Mouse (Mus musculus) neural tube, embryonic 11.5 days (tissue): ENCODE results near the gene Ccdc14. TPM values are rescaled to one million over a fixed set of nuclear protein-coding genes. Genes with fewer than 3 reads are reported as not detected.
A peak's percentile ranks its signal among the peaks of the same experiment; 100 is the strongest.

Experiments
- ATAC-seq: fragments of 200-750 bp; cut with Nextera tagmentation; 2 replicates; pipeline ENCODE4 v1.8.0; 2017; ENCODE audit warnings: moderate number of reproducible peaks, mild to moderate bottlenecking, moderate TSS enrichment, moderate library complexity; ENCODE audit not compliant: insufficient read depth, low FRiP score, low TSS enrichment
- DNase-seq: peaks from one replicate; pipeline ENCODE4 v3.0.0-alpha.2; 2015; ENCODE audit warnings: low spot score
- H3K27ac ChIP-seq: fragments of 300-500 bp; sonication (generic); 2 replicates; pipeline ENCODE4 v1.5.1; 2014; ENCODE audit warnings: low read depth, mild to moderate bottlenecking, low read length
- H3K27me3 ChIP-seq: fragments of 300-500 bp; sonication (generic); 2 replicates; pipeline ENCODE4 v1.6.1; 2014; ENCODE audit warnings: mild to moderate bottlenecking, low read length, mixed read lengths; ENCODE audit not compliant: control insufficient read depth, insufficient read depth
- H3K36me3 ChIP-seq: fragments of 300-500 bp; sonication (generic); 2 replicates; pipeline ENCODE4 v1.6.1; 2014; ENCODE audit warnings: mild to moderate bottlenecking, low read length, moderate library complexity, mixed read lengths; ENCODE audit not compliant: control insufficient read depth, insufficient read depth
- H3K4me1 ChIP-seq: fragments of 300-500 bp; sonication (generic); 2 replicates; pipeline ENCODE4 v1.6.1; 2014; ENCODE audit warnings: low read length, mixed read lengths; ENCODE audit not compliant: control insufficient read depth, insufficient read depth
- H3K4me2 ChIP-seq: fragments of 300-500 bp; sonication (generic); 2 replicates; pipeline ENCODE4 v1.6.1; 2014; ENCODE audit warnings: low read depth, mild to moderate bottlenecking, moderate library complexity
- H3K4me3 ChIP-seq: fragments of 300-500 bp; sonication (generic); 2 replicates; pipeline ENCODE4 v1.5.1; 2014; ENCODE audit warnings: low read depth, low read length
- H3K9ac ChIP-seq: fragments of 300-500 bp; sonication (generic); 2 replicates; pipeline ENCODE4 v1.6.1; 2014; ENCODE audit warnings: mild to moderate bottlenecking, low read length
- H3K9me3 ChIP-seq: fragments of 300-500 bp; sonication (generic); 2 replicates; pipeline ENCODE4 v1.6.1; 2016; ENCODE audit warnings: low read length; ENCODE audit not compliant: control insufficient read depth
- WGBS: fragments of 180-500 bp; shearing (Covaris S2); extraction: QIAGEN DNeasy Blood & Tissue Kit; methylation state at CpG from one replicate; pipeline ENCODE4 v1.1.7; 2014; 5-methylcytosine and 5-hydroxymethylcytosine counted together
- polyA plus RNA-seq: library from polyadenylated mRNA; unstranded; fragments of >200 nt; fragmentation: Nextera tagmentation; extraction: Ambion mirVana; gene quantifications from 2 replicates; pipeline ENCODE4 v1.2.1, GENCODE M21; 2014

Gene Ccdc14
- polyA plus RNA-seq, 1 experiment from 2014 or later, result 11.8 TPM

DNA sequence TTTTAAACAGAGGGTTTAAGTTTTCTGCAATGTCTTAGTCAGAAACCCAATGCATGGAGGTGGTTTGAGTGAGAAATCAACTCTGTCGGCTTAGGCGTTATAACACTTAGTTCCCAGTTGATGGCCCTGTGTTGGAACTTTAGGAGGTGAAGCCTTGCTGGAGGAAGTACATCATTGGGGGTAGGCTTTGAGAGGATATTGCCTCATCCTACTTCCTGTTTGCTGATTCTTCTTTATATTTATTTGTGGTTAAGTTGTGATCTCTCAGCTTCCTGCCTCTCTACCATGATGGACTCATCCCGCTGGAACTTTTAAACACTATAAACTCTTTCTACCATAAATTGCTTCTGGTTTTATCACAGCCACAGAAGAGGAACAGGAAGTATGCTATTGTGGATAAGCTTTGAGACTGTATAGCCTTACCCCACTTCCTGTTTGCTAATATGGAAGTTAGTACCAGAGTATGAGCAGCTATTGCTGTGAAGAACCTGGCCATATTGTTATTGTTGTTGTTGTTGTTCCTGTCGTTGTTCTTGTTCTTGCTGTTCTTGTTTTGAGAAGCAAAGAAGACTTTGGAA is 48.3 kb downstream of the Ccdc14 start:
- no peak for DNase-seq
- H3K9ac ChIP-seq, result no peak overlapping the region
- H3K27ac ChIP-seq, result no peak overlapping the region
- H3K9me3 ChIP-seq, result no peaks in the 10 kb centered on the region
- 92% methylated on average over 4 of the region's 4 CpGs for WGBS
- H3K4me3 ChIP-seq, result no peak overlapping the region
- ATAC-seq, result no peak
- no peaks in the 10 kb centered on the region for H3K27me3 ChIP-seq
- H3K4me2 ChIP-seq, result no peak overlapping the region
- H3K36me3 ChIP-seq, result no peaks in the 10 kb centered on the region
- no peaks in the 10 kb centered on the region for H3K4me1 ChIP-seq

DNA sequence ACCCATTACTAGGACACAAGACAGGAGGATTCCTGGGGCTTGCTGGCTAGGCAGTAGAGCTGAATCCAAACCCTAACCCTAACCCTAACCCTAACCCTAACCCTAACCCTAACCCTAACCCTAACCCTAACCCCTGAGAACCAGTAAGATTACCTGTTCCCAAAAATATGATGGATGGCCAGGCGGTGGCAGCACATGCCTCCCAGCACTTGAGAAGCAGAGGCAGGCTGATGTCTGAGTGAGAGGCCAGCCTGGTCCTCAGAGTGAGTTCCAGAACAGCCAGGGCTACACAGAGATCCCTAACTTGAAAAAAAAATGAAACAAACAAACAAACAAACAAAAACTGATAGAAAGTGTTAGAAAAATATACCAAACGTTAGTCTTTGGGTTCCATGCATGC is 52.5 kb downstream of the Ccdc14 start:
- Histone ChIP-seq H3K4me2 (no peak overlapping the region), H3K9ac (no peak overlapping the region), H3K27me3 (no peaks in the 10 kb centered on the region), H3K4me1 (0 out of 2 replicates have a peak, but pooled peaks cover under 1% of the 10 kb centered on the region), H3K27ac (no peak overlapping the region), H3K4me3 (no peak overlapping the region), H3K9me3 (no peaks in the 10 kb centered on the region), H3K36me3 (no peaks in the 10 kb centered on the region)
- no peak for ATAC-seq
- 50% methylated on average over 2 of the region's 2 CpGs for WGBS
- DNase-seq, result no peak

- WGBS, result under 1% methylated on average over 44 of the region's 48 CpGs
- Histone ChIP-seq H3K4me1 (peaks cover 12% of the 10 kb centered on the region; the same call in 1 of the 2 replicates), H3K4me2 (peak within 1 kb of the TSS; percentile 81), H3K9ac (peak within 1 kb of the TSS; percentile 56), H3K36me3 (no peaks in the 10 kb centered on the region), H3K27ac (0 out of 2 replicates have a peak within 1 kb of the TSS, but pooled peaks have one; percentile 27), H3K4me3 (peak within 1 kb of the TSS; percentile 36), H3K9me3 (no peaks in the 10 kb centered on the region), H3K27me3 (no peaks in the 10 kb centered on the region)
- DNase-seq, result peak; percentile 85
- peak; percentile 88 for ATAC-seq
These were observed 54.7 kb downstream of the Ccdc14 start, which contains the start of gene Mylk for GRCm38 (mm10) chr16:34745065-34745585. Gene Mylk (plus strand): TSS chr16:34745210.

DNA sequence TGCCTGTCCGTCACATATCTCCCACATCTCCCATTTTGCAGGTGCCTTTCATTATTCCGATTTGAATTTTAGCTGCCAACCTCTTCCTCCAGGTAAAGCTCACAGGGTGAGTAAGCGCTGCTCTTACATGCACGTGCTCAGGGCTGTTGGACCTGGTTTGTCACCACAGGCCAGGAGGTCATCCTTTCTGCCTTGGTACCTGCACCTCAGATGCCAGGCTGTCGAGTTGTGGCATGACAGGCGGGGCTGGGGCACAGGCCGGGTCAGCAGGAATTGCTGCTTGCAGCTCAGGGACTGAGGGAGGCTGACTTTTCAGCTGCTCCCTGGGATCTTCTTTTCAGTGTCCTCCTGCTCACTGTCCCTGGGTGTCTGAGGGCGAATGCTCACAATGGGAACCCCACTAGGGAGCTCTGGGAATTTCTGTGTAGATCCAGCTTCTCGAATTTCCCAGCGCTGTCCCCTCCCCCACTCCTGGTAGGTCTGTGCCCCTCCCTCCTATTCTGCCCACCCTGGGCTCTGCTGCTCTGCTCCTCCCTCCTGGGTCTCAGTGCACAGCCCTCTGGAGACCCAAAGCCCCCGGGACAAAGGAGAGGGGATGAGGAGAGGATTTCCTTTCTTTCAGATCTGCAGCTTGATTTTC is 57.8 kb downstream of the Ccdc14 start:
- Histone ChIP-seq H3K4me3 (no peak overlapping the region), H3K9me3 (no peaks in the 10 kb centered on the region), H3K4me1 (peaks cover 12% of the 10 kb centered on the region; the same call in 1 of the 2 replicates), H3K27me3 (no peaks in the 10 kb centered on the region), H3K9ac (no peak overlapping the region), H3K36me3 (no peaks in the 10 kb centered on the region), H3K27ac (no peak overlapping the region), H3K4me2 (no peak overlapping the region)
- 21% methylated on average over 11 of the region's 11 CpGs for WGBS
- ATAC-seq (no peak), DNase-seq (peak; percentile 15)

DNA sequence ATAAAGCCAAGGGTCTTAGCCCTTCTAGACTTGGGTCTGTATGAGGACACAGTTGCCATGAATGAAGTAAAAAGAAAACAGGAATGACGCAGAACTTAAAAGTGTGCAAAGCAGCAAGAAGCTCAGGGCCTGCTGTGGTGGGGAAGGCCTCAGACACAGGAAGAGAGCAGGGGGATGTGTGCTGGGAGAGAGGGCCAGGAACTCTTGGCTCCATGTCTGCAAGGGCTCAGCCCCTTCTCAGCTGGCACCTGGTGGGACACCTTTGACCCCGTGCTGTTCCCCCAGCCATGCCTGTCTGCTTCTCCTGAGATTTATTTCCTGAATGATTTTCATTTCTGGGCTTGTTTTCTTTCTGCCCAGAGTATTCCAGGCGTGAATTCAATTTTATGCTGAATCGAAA is 59.1 kb downstream of the Ccdc14 start:
- peak; percentile 21 for DNase-seq
- WGBS, result 52% methylated on average over 4 of the region's 4 CpGs
- 0 out of 2 replicates have a peak overlapping the region, but pooled peaks have one; percentile 20 for H3K27ac ChIP-seq

DNA sequence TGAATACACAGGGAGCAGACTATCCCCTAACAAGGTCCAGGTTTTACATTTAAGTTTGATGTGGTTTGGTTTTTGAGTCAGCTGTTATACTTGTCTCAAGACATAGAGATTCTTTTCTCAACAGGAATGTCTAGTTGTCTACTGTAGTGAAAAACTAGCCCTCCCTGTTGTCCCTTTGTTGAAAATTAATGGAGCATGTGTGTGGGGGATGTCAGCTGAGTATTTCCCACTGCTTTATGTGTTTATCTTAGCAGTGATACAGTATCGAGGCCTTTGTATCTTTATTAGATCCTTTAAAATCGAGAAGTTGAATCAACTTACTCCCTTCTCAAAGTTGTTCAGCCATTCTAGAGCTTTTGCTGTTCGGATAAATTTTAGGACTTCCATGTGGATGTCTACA is 61.6 kb downstream of the Ccdc14 start:
- no peaks in the 10 kb centered on the region for H3K27me3 ChIP-seq
- H3K9ac ChIP-seq, result no peak overlapping the region
- 64% methylated on average over 3 of the region's 3 CpGs for WGBS
- no peak overlapping the region for H3K27ac ChIP-seq
- no peak overlapping the region for H3K4me2 ChIP-seq
- DNase-seq, result no peak
- H3K36me3 ChIP-seq, result no peaks in the 10 kb centered on the region
- no peaks in the 10 kb centered on the region for H3K9me3 ChIP-seq
- peaks cover 12% of the 10 kb centered on the region; the same call in 1 of the 2 replicates for H3K4me1 ChIP-seq
- no peak overlapping the region for H3K4me3 ChIP-seq
- no peak for ATAC-seq

More for the DNA sequence above, 59.1 kb downstream of the Ccdc14 start:
- H3K9me3 ChIP-seq, result no peaks in the 10 kb centered on the region
- H3K4me1 ChIP-seq, result peaks cover 12% of the 10 kb centered on the region; the same call in 1 of the 2 replicates
- H3K27me3 ChIP-seq, result no peaks in the 10 kb centered on the region
- no peak overlapping the region for H3K4me2 ChIP-seq
- H3K36me3 ChIP-seq, result no peaks in the 10 kb centered on the region
- no peak overlapping the region for H3K4me3 ChIP-seq
- H3K9ac ChIP-seq, result no peak overlapping the region
- no peak for ATAC-seq

DNA sequence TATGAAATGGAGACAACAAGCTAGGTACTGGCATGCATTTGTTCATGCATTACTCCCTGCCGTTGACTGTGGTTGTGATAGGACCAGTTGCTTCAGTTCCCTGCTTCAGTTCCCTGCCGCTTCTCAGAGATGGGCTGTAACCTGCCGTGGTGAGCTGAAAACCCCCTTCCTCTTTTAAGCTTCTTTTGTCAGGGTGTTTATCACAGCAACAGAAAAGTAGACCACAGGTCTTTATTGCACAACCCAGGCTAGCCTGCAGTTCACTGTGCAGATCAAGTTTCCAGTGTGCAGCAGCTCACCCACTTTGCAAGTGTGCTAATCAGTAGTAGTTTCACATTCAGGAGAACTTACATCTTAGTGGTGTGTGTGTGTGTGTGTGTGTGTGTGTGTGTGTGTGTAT is 62.6 kb downstream of the Ccdc14 start:
- 90% methylated on average over 3 of the region's 3 CpGs for WGBS
- H3K9ac ChIP-seq, result no peak overlapping the region
- H3K4me3 ChIP-seq, result no peak overlapping the region
- H3K36me3 ChIP-seq, result no peaks in the 10 kb centered on the region
- no peak overlapping the region for H3K4me2 ChIP-seq
- peaks cover 11% of the 10 kb centered on the region; the same call in 1 of the 2 replicates for H3K4me1 ChIP-seq
- no peak for DNase-seq
- no peak for ATAC-seq
- no peaks in the 10 kb centered on the region for H3K9me3 ChIP-seq
- H3K27me3 ChIP-seq, result no peaks in the 10 kb centered on the region
- no peak overlapping the region for H3K27ac ChIP-seq

- no peak overlapping the region for H3K9ac ChIP-seq
- H3K9me3 ChIP-seq, result no peaks in the 10 kb centered on the region
- no peak overlapping the region for H3K27ac ChIP-seq
- ATAC-seq, result no peak
- 91% methylated on average over 7 of the region's 7 CpGs for WGBS
- no peaks in the 10 kb centered on the region for H3K27me3 ChIP-seq
- no peaks in the 10 kb centered on the region for H3K4me1 ChIP-seq
- H3K4me2 ChIP-seq, result no peak overlapping the region
- H3K36me3 ChIP-seq, result no peaks in the 10 kb centered on the region
- no peak for DNase-seq
- H3K4me3 ChIP-seq, result no peak overlapping the region
These were observed 66.6 kb downstream of the Ccdc14 start for GRCm38 (mm10) chr16:34756991-34757390.

GRCm38 (mm10) chr16:34758205-34758604 is 67.8 kb downstream of the Ccdc14 start:
- Histone ChIP-seq H3K4me2 (no peak overlapping the region), H3K27ac (no peak overlapping the region), H3K4me1 (no peaks in the 10 kb centered on the region), H3K36me3 (no peaks in the 10 kb centered on the region), H3K9me3 (no peaks in the 10 kb centered on the region), H3K9ac (no peak overlapping the region), H3K27me3 (no peaks in the 10 kb centered on the region), H3K4me3 (no peak overlapping the region)
- ATAC-seq (no peak), DNase-seq (no peak)
- WGBS, result 69% methylated on average over 5 of the region's 5 CpGs
